Mouse (Mus musculus) lung, postnatal 36 days (tissue): ENCODE data around the gene Olfr371.
A peak's percentile ranks its signal among the peaks of the same experiment; 100 is the strongest.

Source experiments
- DNase-seq: peaks from one replicate; pipeline ENCODE4 v3.0.0; 2022; ENCODE audit warnings: mixed read lengths

Olfr371 gene

GRCm38 (mm10) chr8:85225688-85226087 lies at the start of gene Olfr371:
TSS of gene Olfr371 (plus strand) at chr8:85225988.
- no peak for DNase-seq

- no peak for DNase-seq
Measured at GRCm38 (mm10) chr8:85192346-85192745, 33.4 kb upstream of the Olfr371 start.

- DNase-seq: no peak
Measured at GRCm38 (mm10) chr8:85220220-85220619, 5.6 kb upstream of the Olfr371 start.

DNA sequence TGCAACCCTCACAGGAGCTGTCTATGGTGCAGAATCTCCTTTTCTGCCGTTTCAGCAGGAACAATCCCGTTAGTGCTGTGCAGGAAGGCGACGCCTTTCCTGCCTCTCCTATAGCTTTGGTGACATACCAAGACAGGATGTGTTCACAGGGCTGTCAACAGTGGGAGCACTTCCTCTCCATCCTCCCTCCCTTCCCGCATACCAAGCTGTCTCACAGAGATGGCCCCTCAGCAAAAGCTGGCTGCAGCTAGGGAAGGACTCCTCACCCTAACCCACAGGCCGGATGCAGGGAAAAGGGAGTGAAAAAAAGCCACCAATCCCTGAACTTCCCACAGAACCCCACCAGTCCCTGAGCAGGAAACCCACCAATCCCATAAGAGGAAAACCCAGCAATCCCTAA lies 4.8 kb upstream of the Olfr371 start:
- DNase-seq: peak; percentile 32

- no peak for DNase-seq
Measured at GRCm38 (mm10) chr8:85227297-85227696, 1.5 kb downstream of the Olfr371 start.
